In the genomic region with DNA sequence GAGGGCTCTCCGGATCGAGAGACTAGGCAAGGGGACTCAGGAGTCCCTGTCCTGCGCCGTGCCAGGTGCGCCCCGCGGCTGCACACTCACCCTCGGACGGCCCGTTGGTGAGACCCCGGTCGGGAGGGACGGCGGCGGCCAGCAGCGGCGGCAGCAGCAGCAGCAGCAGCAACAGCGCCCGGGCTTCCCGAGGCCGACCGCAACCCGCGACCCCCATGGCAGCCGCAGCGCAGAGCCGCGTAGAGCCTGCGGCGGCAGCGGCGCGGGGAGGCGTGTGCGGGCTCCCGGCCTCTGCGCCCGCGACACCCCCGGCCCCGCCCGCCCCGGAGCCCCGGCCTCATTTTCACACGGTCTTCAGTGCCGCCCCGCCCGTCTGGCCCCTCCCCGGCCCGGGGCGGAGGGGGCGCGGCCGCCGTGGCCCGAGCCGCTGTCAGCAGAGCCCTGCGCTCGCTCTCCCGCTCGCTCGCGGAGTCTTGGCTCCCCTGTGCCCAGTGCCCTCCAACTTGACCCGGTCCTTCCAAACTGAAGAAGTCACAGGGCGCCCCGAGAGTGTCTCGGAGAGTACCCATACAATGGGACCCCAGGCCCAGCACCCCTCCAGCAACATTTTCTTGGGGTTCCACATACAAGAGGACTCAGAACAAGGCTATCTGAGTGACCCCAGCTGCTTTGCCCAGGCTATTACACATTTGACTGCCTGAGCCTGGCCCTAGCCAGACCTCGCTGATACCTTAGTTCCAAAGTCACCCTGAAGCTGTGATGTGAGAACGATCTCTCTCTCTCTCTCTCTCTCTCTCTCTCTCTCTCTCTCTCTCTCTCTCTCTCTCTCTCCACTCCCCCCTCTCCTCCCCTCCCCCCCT, we compare ENCODE assay signal across 8 mouse cellular contexts. TPM values are rescaled to one million over a fixed set of nuclear protein-coding genes. Genes with fewer than 3 reads are reported as not detected.
DNase-seq lines count a peak whose midpoint lies in the region; ATAC-seq lines count a peak whose summit lies in the region.

Gene Scube2, minus strand, starts transcription at position 310 of the 860 bp plus-strand sequence.

- no peak within 1 kb of the TSS for H3K27ac ChIP-seq in embryonic facial prominence, embryonic 12.5 days
- H3K27ac ChIP-seq in hindbrain, embryonic 10.5 days = peak within 1 kb of the TSS; percentile 85
- H3K27ac ChIP-seq in liver, embryonic 12.5 days = no peak within 1 kb of the TSS
- no peak within 1 kb of the TSS for H3K27ac ChIP-seq in neural tube, embryonic 13.5 days (replicated peaks)

- peaks cover 83% of the 10 kb centered on the region for H3K27me3 ChIP-seq in megakaryocyte, embryonic 14.5 days (replicated peaks)
- H3K27me3 ChIP-seq in embryonic facial prominence, embryonic 12.5 days = peaks cover 37% of the 10 kb centered on the region
- peaks cover 59% of the 10 kb centered on the region for H3K27me3 ChIP-seq in hindbrain, embryonic 10.5 days (ENCODE audit: insufficient read depth, poor library complexity, severe bottlenecking)
- H3K27me3 ChIP-seq in liver, embryonic 12.5 days (replicated peaks) = peaks cover 78% of the 10 kb centered on the region
- peaks cover 29% of the 10 kb centered on the region for H3K27me3 ChIP-seq in neural tube, embryonic 13.5 days

- H3K9me3 ChIP-seq in megakaryocyte, embryonic 14.5 days = no peaks in the 10 kb centered on the region
- H3K9me3 ChIP-seq in embryonic facial prominence, embryonic 12.5 days = no peaks in the 10 kb centered on the region
- H3K9me3 ChIP-seq in hindbrain, embryonic 10.5 days = no peaks in the 10 kb centered on the region
- H3K9me3 ChIP-seq in liver, embryonic 12.5 days (replicated peaks) = no peaks in the 10 kb centered on the region
- no peaks in the 10 kb centered on the region for H3K9me3 ChIP-seq in neural tube, embryonic 13.5 days

- H3K36me3 ChIP-seq in megakaryocyte, embryonic 14.5 days (replicated peaks; ENCODE audit: low read length) = no peaks in the 10 kb centered on the region
- H3K36me3 ChIP-seq in embryonic facial prominence, embryonic 12.5 days = no peaks in the 10 kb centered on the region
- no peaks in the 10 kb centered on the region for H3K36me3 ChIP-seq in hindbrain, embryonic 10.5 days
- no peaks in the 10 kb centered on the region for H3K36me3 ChIP-seq in liver, embryonic 12.5 days
- no peaks in the 10 kb centered on the region for H3K36me3 ChIP-seq in neural tube, embryonic 13.5 days

- H3K4me3 ChIP-seq in megakaryocyte, embryonic 14.5 days (replicated peaks) = peak within 1 kb of the TSS; percentile 83
- H3K4me3 ChIP-seq in embryonic facial prominence, embryonic 12.5 days = peak within 1 kb of the TSS; percentile 58
- peak within 1 kb of the TSS; percentile 71 for H3K4me3 ChIP-seq in hindbrain, embryonic 10.5 days
- H3K4me3 ChIP-seq in liver, embryonic 12.5 days = peak within 1 kb of the TSS; percentile 59
- peak within 1 kb of the TSS; percentile 58 for H3K4me3 ChIP-seq in neural tube, embryonic 13.5 days

- peak within 1 kb of the TSS; percentile 62 for H3K9ac ChIP-seq in embryonic facial prominence, embryonic 12.5 days
- peak within 1 kb of the TSS; percentile 45 for H3K9ac ChIP-seq in liver, embryonic 12.5 days
- peak within 1 kb of the TSS; percentile 82 for H3K9ac ChIP-seq in neural tube, embryonic 13.5 days

- DNase-seq in hindbrain, embryonic 10.5 days (ENCODE audit: low spot score) = peak; percentile 67
- no peak for DNase-seq in layer of hippocampus, adult 8-10 months (ENCODE audit: low spot score in 2 of 2)
- no peak for DNase-seq in thymus, postnatal 10 days (ENCODE audit: low spot score in 2 of 2)

- WGBS in embryonic facial prominence, embryonic 12.5 days = 2% methylated on average over 58 of the region's 69 CpGs
- 2% methylated on average over 68 of the region's 69 CpGs for WGBS in hindbrain, embryonic 10.5 days
- WGBS in liver, embryonic 12.5 days (ENCODE audit: insufficient replicate concordance) = 3% methylated on average over 51 of the region's 69 CpGs
- 1% methylated on average over 39 of the region's 69 CpGs for WGBS in neural tube, embryonic 13.5 days

- H3K4me1 ChIP-seq in megakaryocyte, embryonic 14.5 days = peaks cover 15% of the 10 kb centered on the region
- peaks cover 9% of the 10 kb centered on the region; the same call in 1 of the 2 replicates for H3K4me1 ChIP-seq in embryonic facial prominence, embryonic 12.5 days
- peaks cover 62% of the 10 kb centered on the region for H3K4me1 ChIP-seq in hindbrain, embryonic 10.5 days (replicated peaks)
- peaks cover 12% of the 10 kb centered on the region for H3K4me1 ChIP-seq in liver, embryonic 12.5 days
- H3K4me1 ChIP-seq in neural tube, embryonic 13.5 days (replicated peaks) = peaks cover 43% of the 10 kb centered on the region

- H3K4me2 ChIP-seq in embryonic facial prominence, embryonic 12.5 days (replicated peaks) = peak within 1 kb of the TSS; percentile 99
- H3K4me2 ChIP-seq in liver, embryonic 12.5 days = peak within 1 kb of the TSS; percentile 90
- peak within 1 kb of the TSS; percentile 93 for H3K4me2 ChIP-seq in neural tube, embryonic 13.5 days

- ATAC-seq in megakaryocyte, adult 5-6 weeks (ENCODE audit: poor library complexity, severe bottlenecking) = no peak
- ATAC-seq in embryonic facial prominence, embryonic 12.5 days (ENCODE audit: insufficient number of reproducible peaks, insufficient read depth, low FRiP score, low TSS enrichment) = peak; percentile 74
- peak; percentile 62 for ATAC-seq in liver, embryonic 12.5 days
- peak; percentile 71 for ATAC-seq in neural tube, embryonic 13.5 days (ENCODE audit: low read depth)

RNA-seq across cellular contexts. Expression of gene Scube2, which starts in this region (rescaled TPM):
- polyA plus RNA-seq in megakaryocyte, embryonic 14.5 days (2012; ENCODE audit: insufficient read depth, low replicate concordance) = not detected in 2 replicates
- total RNA-seq in megakaryocyte, adult 5-6 weeks (2015) = not detected in 2 replicates
- not detected in 2 replicates for total RNA-seq in megakaryocyte, adult 5-6 weeks (2017)
- polyA plus RNA-seq in embryonic facial prominence, embryonic 12.5 days (2016; fragmentation: Nextera tagmentation; extraction: Ambion mirVana) = 0.73 and 1.4 TPM in 2 replicates
- 4.7 and 5.8 TPM in 2 replicates for polyA plus RNA-seq in hindbrain, embryonic 10.5 days (2016; fragmentation: Nextera tagmentation; extraction: Ambion mirVana)
- polyA plus RNA-seq in liver, embryonic 12.5 days (2016; fragmentation: Nextera tagmentation; extraction: Ambion mirVana) = 0.04 and 0.19 TPM in 2 replicates
- 4.4 and 4.6 TPM in 2 replicates for polyA plus RNA-seq in neural tube, embryonic 13.5 days (2015; fragmentation: Nextera tagmentation; extraction: Ambion mirVana)
- total RNA-seq in layer of hippocampus, adult 8-10 months (2022) = 1 to 10 TPM; 1.3 to 1.7 (median 1.7) TPM

Comparison
In these comparisons a context has a peak if more than half of its experiments do, and no peak if none do; other contexts are left out.
1. Peak in ATAC-seq, H3K4me3 ChIP-seq, H3K9ac ChIP-seq and H3K4me2 ChIP-seq in liver, embryonic 12.5 days; RNA of the gene not detected or under 1 TPM.